Mouse (Mus musculus): Measurements from ENCODE around the gene Patl1. TPM values are rescaled to one million over a fixed set of nuclear protein-coding genes. Genes with fewer than 3 reads are reported as not detected.
"Not testable (repeated sequence)": the region's sequence is repeated elsewhere in the genome, so short reads cannot be mapped to it uniquely, and the experiment has no call there.

Gene Patl1
- polyA plus RNA-seq, 2 experiments, result 18.9 to 38.5 TPM

DNA sequence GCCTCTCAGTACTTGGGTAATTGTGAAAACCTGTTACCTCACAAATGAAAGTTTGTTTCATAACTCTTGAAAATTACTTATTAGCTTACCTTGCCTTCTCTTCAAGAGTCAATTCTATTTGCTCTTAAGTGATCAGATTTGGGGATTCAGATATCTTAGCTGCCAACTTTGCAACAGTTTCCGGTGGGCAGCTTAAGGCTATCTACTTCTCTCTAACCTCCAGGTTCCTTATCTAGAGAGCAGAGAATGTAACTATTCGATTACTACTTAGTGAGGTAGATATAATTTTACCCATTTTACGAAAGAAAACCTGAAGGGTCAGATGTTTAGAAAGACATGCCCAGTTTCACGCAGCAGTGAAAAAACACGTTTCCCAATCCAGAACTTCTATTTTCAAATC lies 1.2 kb upstream of the Patl1 start:
- DNase-seq (ENCODE audit: low spot score) (no peak), ATAC-seq (ENCODE audit: low FRiP score, low read depth) (no peak)
- WGBS, result 92% methylated on average over 5 of the region's 5 CpGs
- Histone ChIP-seq H3K27ac (replicated peaks; ENCODE audit: low read depth, low read length) (no peak overlapping the region), H3K36me3 (ENCODE audit: control insufficient read depth, insufficient read depth, low read length) (peaks cover 11% of the 10 kb centered on the region; the same call in 1 of the 2 replicates), H3K4me3 (replicated peaks; ENCODE audit: low read length) (peak overlapping the region; percentile 82), H3K4me2 (replicated peaks; ENCODE audit: low read depth, low read length, severe bottlenecking) (peak overlapping the region; percentile 77), H3K9ac (ENCODE audit: low read depth, low read length, severe bottlenecking) (no peak overlapping the region), H3K27me3 (ENCODE audit: control insufficient read depth, insufficient read depth, low read length) (no peaks in the 10 kb centered on the region), H3K4me1 (ENCODE audit: control insufficient read depth, insufficient read depth, low read length) (peaks cover 9% of the 10 kb centered on the region), H3K9me3 (ENCODE audit: control insufficient read depth, low read length) (no peaks in the 10 kb centered on the region)
- no peak for TF ChIP-seq POLR2A (IDR thresholded peaks at IDR 0.05; ENCODE audit: borderline replicate concordance, extremely low read depth, insufficient read depth, insufficient read length)

DNA sequence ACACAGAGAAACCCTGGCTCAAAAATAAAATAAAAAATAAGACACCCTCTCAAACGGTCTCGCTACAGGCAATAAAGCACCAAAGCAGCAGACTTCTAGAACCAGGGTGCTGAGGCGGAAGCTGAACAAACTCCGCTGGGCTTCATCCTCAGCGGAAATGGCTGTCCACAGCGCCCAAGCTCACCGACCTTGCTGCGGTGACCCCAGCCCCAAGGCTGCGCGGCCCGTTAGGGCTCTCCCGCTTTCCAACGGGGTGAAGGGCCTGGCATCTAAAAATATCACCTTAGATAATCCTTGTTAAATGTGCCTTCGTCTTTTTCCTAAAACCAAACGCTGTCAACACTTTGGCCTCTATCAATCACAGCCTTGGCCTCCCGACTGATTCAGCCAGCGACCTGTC lies 596 bp upstream of the Patl1 start:
- peak overlapping the region; percentile 82 for H3K4me3 ChIP-seq (replicated peaks; ENCODE audit: low read length)
- ATAC-seq (ENCODE audit: low FRiP score, low read depth) (peak; percentile 17), DNase-seq (ENCODE audit: low spot score) (no peak)
- TF ChIP-seq POLR2A (IDR thresholded peaks at IDR 0.05; ENCODE audit: borderline replicate concordance, extremely low read depth, insufficient read depth, insufficient read length), result no peak
- WGBS, result 3% methylated on average over 17 of the region's 17 CpGs
- H3K36me3 ChIP-seq (ENCODE audit: control insufficient read depth, insufficient read depth, low read length), result peaks cover 16% of the 10 kb centered on the region; the same call in 1 of the 2 replicates
- peaks cover 9% of the 10 kb centered on the region for H3K4me1 ChIP-seq (ENCODE audit: control insufficient read depth, insufficient read depth, low read length)
- H3K27me3 ChIP-seq (ENCODE audit: control insufficient read depth, insufficient read depth, low read length), result no peaks in the 10 kb centered on the region
- peak overlapping the region; percentile 77 for H3K4me2 ChIP-seq (replicated peaks; ENCODE audit: low read depth, low read length, severe bottlenecking)
- peak overlapping the region; percentile 90 for H3K27ac ChIP-seq (replicated peaks; ENCODE audit: low read depth, low read length)
- peak overlapping the region; percentile 85 for H3K9ac ChIP-seq (ENCODE audit: low read depth, low read length, severe bottlenecking)
- H3K9me3 ChIP-seq (ENCODE audit: control insufficient read depth, low read length), result no peaks in the 10 kb centered on the region

DNA sequence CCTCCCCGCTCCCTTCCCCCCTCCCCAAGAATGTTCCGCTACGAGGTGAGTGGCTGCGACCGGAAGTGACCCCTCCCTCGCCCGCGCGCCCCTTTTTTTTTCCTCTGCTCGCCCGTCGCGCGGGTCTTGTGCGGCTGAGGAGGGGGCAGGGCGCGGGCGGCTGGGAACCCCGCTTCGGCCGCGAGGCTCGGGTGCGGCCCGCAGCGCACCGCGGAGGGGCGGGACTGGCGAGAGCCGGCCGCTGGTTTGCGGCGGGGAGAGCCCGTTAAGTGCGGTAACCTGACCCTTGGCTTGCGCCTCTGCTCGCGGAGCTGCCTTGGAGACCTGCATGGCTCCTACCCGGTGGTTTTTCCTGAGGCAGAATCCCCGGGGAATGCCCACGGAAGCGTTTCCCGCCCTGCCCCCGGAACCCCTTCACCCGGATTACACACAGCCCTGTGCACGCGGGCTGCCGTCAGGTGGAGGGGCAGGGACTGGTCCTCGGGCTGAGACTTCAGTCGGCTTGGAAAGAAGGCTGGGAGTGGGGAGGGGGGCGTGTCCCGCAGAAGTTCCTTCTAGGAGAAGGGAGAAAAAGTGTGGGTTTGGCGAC lies 428 bp downstream of the Patl1 start:
- Histone ChIP-seq H3K4me1 (ENCODE audit: control insufficient read depth, insufficient read depth, low read length) (peaks cover 9% of the 10 kb centered on the region), H3K9me3 (ENCODE audit: control insufficient read depth, low read length) (no peaks in the 10 kb centered on the region), H3K9ac (ENCODE audit: low read depth, low read length, severe bottlenecking) (peak overlapping the region; percentile 85), H3K36me3 (ENCODE audit: control insufficient read depth, insufficient read depth, low read length) (peaks cover 18% of the 10 kb centered on the region; the same call in 1 of the 2 replicates), H3K27me3 (ENCODE audit: control insufficient read depth, insufficient read depth, low read length) (no peaks in the 10 kb centered on the region), H3K27ac (replicated peaks; ENCODE audit: low read depth, low read length) (peak overlapping the region; percentile 90), H3K4me3 (replicated peaks; ENCODE audit: low read length) (peak overlapping the region; percentile 82), H3K4me2 (replicated peaks; ENCODE audit: low read depth, low read length, severe bottlenecking) (peak overlapping the region; percentile 77)
- peak; percentile 58 for DNase-seq (ENCODE audit: low spot score)
- under 1% methylated on average over 24 of the region's 54 CpGs for WGBS
- ATAC-seq (ENCODE audit: low FRiP score, low read depth), result peak; percentile 56
- TF ChIP-seq POLR2A (IDR thresholded peaks at IDR 0.05; ENCODE audit: borderline replicate concordance, extremely low read depth, insufficient read depth, insufficient read length), result no peak

DNA sequence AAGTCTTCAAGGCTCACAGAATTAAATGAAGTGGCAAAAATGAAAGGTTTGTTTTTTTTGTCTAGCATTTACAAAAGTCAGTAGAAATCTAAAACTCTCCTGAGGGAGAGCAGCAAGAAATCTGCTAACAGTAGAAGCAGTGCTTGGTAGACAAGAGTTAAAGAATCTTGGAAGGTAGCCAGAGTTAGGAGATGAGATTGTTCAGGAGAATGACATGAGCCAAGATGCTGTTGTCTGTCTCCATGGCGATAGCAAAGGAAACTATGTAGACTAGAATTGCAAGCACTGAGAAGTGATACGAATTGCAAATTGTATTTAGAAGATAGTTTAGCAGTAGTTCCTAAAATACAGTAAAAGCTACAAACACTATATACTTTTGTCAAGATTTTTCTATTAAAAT lies 3.6 kb downstream of the Patl1 start:
- Histone ChIP-seq H3K27me3 (ENCODE audit: control insufficient read depth, insufficient read depth, low read length) (no peaks in the 10 kb centered on the region), H3K4me1 (ENCODE audit: control insufficient read depth, insufficient read depth, low read length) (peaks cover 9% of the 10 kb centered on the region), H3K4me2 (replicated peaks; ENCODE audit: low read depth, low read length, severe bottlenecking) (no peak overlapping the region), H3K4me3 (replicated peaks; ENCODE audit: low read length) (no peak overlapping the region), H3K9me3 (ENCODE audit: control insufficient read depth, low read length) (no peaks in the 10 kb centered on the region), H3K9ac (ENCODE audit: low read depth, low read length, severe bottlenecking) (no peak overlapping the region), H3K36me3 (ENCODE audit: control insufficient read depth, insufficient read depth, low read length) (peaks cover 32% of the 10 kb centered on the region), H3K27ac (replicated peaks; ENCODE audit: low read depth, low read length) (no peak overlapping the region)
- no peak for ATAC-seq (ENCODE audit: low FRiP score, low read depth)
- WGBS, result 60% methylated on average over 2 of the region's 2 CpGs
- no peak for TF ChIP-seq POLR2A (IDR thresholded peaks at IDR 0.05; ENCODE audit: borderline replicate concordance, extremely low read depth, insufficient read depth, insufficient read length)
- peak; percentile 82 for DNase-seq (ENCODE audit: low spot score)

DNA sequence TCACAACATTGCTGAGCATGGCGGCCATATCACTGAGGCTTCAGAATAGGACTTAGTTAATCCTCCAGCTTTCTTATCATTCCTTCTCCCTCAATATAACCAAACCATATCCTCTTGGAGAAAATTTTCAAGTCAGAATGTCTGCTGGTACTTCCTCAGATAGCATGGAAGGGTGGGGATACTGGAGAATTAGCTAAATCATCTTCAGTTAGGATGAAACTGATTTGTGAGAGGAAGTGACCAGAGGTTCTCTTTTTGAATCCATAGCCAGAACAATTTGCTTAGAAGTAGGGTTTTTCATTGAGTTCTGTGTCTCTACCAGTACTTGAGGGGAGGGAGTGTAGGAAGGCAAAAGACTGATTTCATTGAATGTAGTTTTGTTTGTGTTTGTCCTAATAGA lies 9.9 kb downstream of the Patl1 start:
- H3K36me3 ChIP-seq (ENCODE audit: control insufficient read depth, insufficient read depth, low read length), result peaks cover 62% of the 10 kb centered on the region
- H3K4me2 ChIP-seq (replicated peaks; ENCODE audit: low read depth, low read length, severe bottlenecking), result no peak overlapping the region
- H3K4me3 ChIP-seq (replicated peaks; ENCODE audit: low read length), result no peak overlapping the region
- DNase-seq (ENCODE audit: low spot score), result no peak
- no peaks in the 10 kb centered on the region for H3K27me3 ChIP-seq (ENCODE audit: control insufficient read depth, insufficient read depth, low read length)
- no peaks in the 10 kb centered on the region for H3K4me1 ChIP-seq (ENCODE audit: control insufficient read depth, insufficient read depth, low read length)
- H3K9ac ChIP-seq (ENCODE audit: low read depth, low read length, severe bottlenecking), result no peak overlapping the region
- H3K9me3 ChIP-seq (ENCODE audit: control insufficient read depth, low read length), result no peaks in the 10 kb centered on the region
- no peak overlapping the region for H3K27ac ChIP-seq (replicated peaks; ENCODE audit: low read depth, low read length)
- TF ChIP-seq POLR2A (IDR thresholded peaks at IDR 0.05; ENCODE audit: borderline replicate concordance, extremely low read depth, insufficient read depth, insufficient read length), result no peak
- no peak for ATAC-seq (ENCODE audit: low FRiP score, low read depth)
- WGBS, result 85% methylated on average over 1 of the region's 1 CpGs

DNA sequence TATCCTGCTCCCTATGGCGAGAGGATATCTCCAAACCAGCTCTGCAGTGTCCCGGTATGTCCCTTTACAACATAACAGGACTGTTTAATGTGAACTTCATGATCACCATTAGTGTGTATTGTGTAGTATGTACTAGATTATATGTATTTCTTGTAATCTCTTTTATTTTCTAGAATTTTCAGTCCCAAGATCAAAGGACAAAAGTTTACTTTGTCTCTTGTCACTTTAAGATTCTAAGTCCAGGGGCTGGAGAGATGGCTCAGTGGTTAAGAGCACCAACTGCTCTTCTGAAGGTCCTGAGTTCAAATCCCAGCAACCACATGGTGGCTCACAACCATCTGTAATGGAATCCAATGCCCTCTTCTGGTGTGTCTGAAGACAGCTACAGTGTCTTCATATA lies 10.3 kb downstream of the Patl1 start:
- H3K27me3 ChIP-seq (ENCODE audit: control insufficient read depth, insufficient read depth, low read length); H3K4me2 ChIP-seq (replicated peaks; ENCODE audit: low read depth, low read length, severe bottlenecking); H3K27ac ChIP-seq (replicated peaks; ENCODE audit: low read depth, low read length); ATAC-seq (ENCODE audit: low FRiP score, low read depth); H3K4me1 ChIP-seq (ENCODE audit: control insufficient read depth, insufficient read depth, low read length); H3K4me3 ChIP-seq (replicated peaks; ENCODE audit: low read length); DNase-seq (ENCODE audit: low spot score); H3K9me3 ChIP-seq (ENCODE audit: control insufficient read depth, low read length); H3K9ac ChIP-seq (ENCODE audit: low read depth, low read length, severe bottlenecking): not testable (repeated sequence)
- H3K36me3 ChIP-seq (ENCODE audit: control insufficient read depth, insufficient read depth, low read length), result peaks cover 66% of the 10 kb centered on the region
- WGBS, result 100% methylated on average over 2 of the region's 2 CpGs
